Mouse (Mus musculus) neural tube, embryonic 11.5 days (tissue): ENCODE results near the gene Slc11a1. TPM values are rescaled to one million over a fixed set of nuclear protein-coding genes. Genes with fewer than 3 reads are reported as not detected.

Experiments
- ATAC-seq: fragments of 200-750 bp; cut with Nextera tagmentation; 2 replicates; pipeline ENCODE4 v1.8.0; 2017; ENCODE audit warnings: moderate number of reproducible peaks, mild to moderate bottlenecking, moderate TSS enrichment, moderate library complexity; ENCODE audit not compliant: insufficient read depth, low FRiP score, low TSS enrichment
- DNase-seq: peaks from one replicate; pipeline ENCODE4 v3.0.0-alpha.2; 2015; ENCODE audit warnings: low spot score
- H3K27ac ChIP-seq: fragments of 300-500 bp; sonication (generic); 2 replicates; pipeline ENCODE4 v1.5.1; 2014; ENCODE audit warnings: low read depth, mild to moderate bottlenecking, low read length
- H3K27me3 ChIP-seq: fragments of 300-500 bp; sonication (generic); 2 replicates; pipeline ENCODE4 v1.6.1; 2014; ENCODE audit warnings: mild to moderate bottlenecking, low read length, mixed read lengths; ENCODE audit not compliant: control insufficient read depth, insufficient read depth
- H3K36me3 ChIP-seq: fragments of 300-500 bp; sonication (generic); 2 replicates; pipeline ENCODE4 v1.6.1; 2014; ENCODE audit warnings: mild to moderate bottlenecking, low read length, moderate library complexity, mixed read lengths; ENCODE audit not compliant: control insufficient read depth, insufficient read depth
- H3K4me1 ChIP-seq: fragments of 300-500 bp; sonication (generic); 2 replicates; pipeline ENCODE4 v1.6.1; 2014; ENCODE audit warnings: low read length, mixed read lengths; ENCODE audit not compliant: control insufficient read depth, insufficient read depth
- H3K4me2 ChIP-seq: fragments of 300-500 bp; sonication (generic); 2 replicates; pipeline ENCODE4 v1.6.1; 2014; ENCODE audit warnings: low read depth, mild to moderate bottlenecking, moderate library complexity
- H3K4me3 ChIP-seq: fragments of 300-500 bp; sonication (generic); 2 replicates; pipeline ENCODE4 v1.5.1; 2014; ENCODE audit warnings: low read depth, low read length
- H3K9ac ChIP-seq: fragments of 300-500 bp; sonication (generic); 2 replicates; pipeline ENCODE4 v1.6.1; 2014; ENCODE audit warnings: mild to moderate bottlenecking, low read length
- H3K9me3 ChIP-seq: fragments of 300-500 bp; sonication (generic); 2 replicates; pipeline ENCODE4 v1.6.1; 2016; ENCODE audit warnings: low read length; ENCODE audit not compliant: control insufficient read depth
- WGBS: fragments of 180-500 bp; shearing (Covaris S2); extraction: QIAGEN DNeasy Blood & Tissue Kit; methylation state at CpG from one replicate; pipeline ENCODE4 v1.1.7; 2014; 5-methylcytosine and 5-hydroxymethylcytosine counted together
- polyA plus RNA-seq: library from polyadenylated mRNA; unstranded; fragments of >200 nt; fragmentation: Nextera tagmentation; extraction: Ambion mirVana; gene quantifications from 2 replicates; pipeline ENCODE4 v1.2.1, GENCODE M21; 2014

Gene Slc11a1
- polyA plus RNA-seq, 1 experiment from 2014 or later: 2.3 TPM

GRCm38 (mm10) chr1:74343161-74343560, 31.8 kb upstream of the Slc11a1 start:
- H3K9ac ChIP-seq: no peak overlapping the region
- no peak for DNase-seq
- no peaks in the 10 kb centered on the region for H3K36me3 ChIP-seq
- no peaks in the 10 kb centered on the region for H3K27me3 ChIP-seq
- 67% methylated on average over 5 of the region's 5 CpGs for WGBS
- H3K4me3 ChIP-seq: no peak overlapping the region
- no peak for ATAC-seq
- no peaks in the 10 kb centered on the region for H3K9me3 ChIP-seq
- H3K4me1 ChIP-seq: no peaks in the 10 kb centered on the region
- no peak overlapping the region for H3K27ac ChIP-seq
- no peak overlapping the region for H3K4me2 ChIP-seq

GRCm38 (mm10) chr1:74344163-74344916, 30.7 kb upstream of the Slc11a1 start:
- WGBS: 81% methylated on average over 11 of the region's 11 CpGs
- no peaks in the 10 kb centered on the region for H3K4me1 ChIP-seq
- H3K9ac ChIP-seq: no peak overlapping the region
- H3K27me3 ChIP-seq: no peaks in the 10 kb centered on the region
- no peak for ATAC-seq
- H3K36me3 ChIP-seq: no peaks in the 10 kb centered on the region; the same call in 1 of the 2 replicates
- H3K4me3 ChIP-seq: no peak overlapping the region
- DNase-seq: no peak
- no peak overlapping the region for H3K4me2 ChIP-seq
- H3K27ac ChIP-seq: no peak overlapping the region
- H3K9me3 ChIP-seq: no peaks in the 10 kb centered on the region

- 93% methylated on average over 13 of the region's 13 CpGs for WGBS
- H3K9ac ChIP-seq: no peak overlapping the region
- no peaks in the 10 kb centered on the region for H3K4me1 ChIP-seq
- H3K9me3 ChIP-seq: no peaks in the 10 kb centered on the region
- H3K4me3 ChIP-seq: no peak overlapping the region
- no peaks in the 10 kb centered on the region for H3K27me3 ChIP-seq
- ATAC-seq: no peak
- H3K36me3 ChIP-seq: no peaks in the 10 kb centered on the region; the same call in 1 of the 2 replicates
- no peak for DNase-seq
- H3K27ac ChIP-seq: no peak overlapping the region
- H3K4me2 ChIP-seq: no peak overlapping the region
These were observed 23.7 kb upstream of the Slc11a1 start for GRCm38 (mm10) chr1:74351185-74351769.

GRCm38 (mm10) chr1:74352532-74353096, 22.4 kb upstream of the Slc11a1 start:
- Histone ChIP-seq H3K27me3 (no peaks in the 10 kb centered on the region), H3K4me1 (no peaks in the 10 kb centered on the region), H3K36me3 (no peaks in the 10 kb centered on the region; the same call in 1 of the 2 replicates), H3K4me3 (no peak overlapping the region), H3K9me3 (no peaks in the 10 kb centered on the region), H3K9ac (no peak overlapping the region), H3K4me2 (no peak overlapping the region), H3K27ac (no peak overlapping the region)
- ATAC-seq: no peak
- WGBS: 79% methylated on average over 5 of the region's 5 CpGs
- DNase-seq: no peak

GRCm38 (mm10) chr1:74353453-74354229, 21.4 kb upstream of the Slc11a1 start:
- Histone ChIP-seq H3K27me3 (no peaks in the 10 kb centered on the region), H3K4me3 (no peak overlapping the region), H3K9me3 (no peaks in the 10 kb centered on the region), H3K27ac (no peak overlapping the region), H3K9ac (no peak overlapping the region), H3K4me2 (no peak overlapping the region), H3K36me3 (no peaks in the 10 kb centered on the region; the same call in 1 of the 2 replicates), H3K4me1 (no peaks in the 10 kb centered on the region)
- no peak for DNase-seq
- WGBS: 95% methylated on average over 9 of the region's 9 CpGs
- ATAC-seq: no peak

- Histone ChIP-seq H3K36me3 (no peaks in the 10 kb centered on the region), H3K4me2 (no peak overlapping the region), H3K9ac (no peak overlapping the region), H3K27ac (no peak overlapping the region), H3K9me3 (no peaks in the 10 kb centered on the region), H3K4me1 (no peaks in the 10 kb centered on the region), H3K27me3 (no peaks in the 10 kb centered on the region), H3K4me3 (no peak overlapping the region)
- ATAC-seq: no peak
- no peak for DNase-seq
These were observed 17.5 kb upstream of the Slc11a1 start for GRCm38 (mm10) chr1:74357531-74357930.

- Histone ChIP-seq H3K9me3 (no peaks in the 10 kb centered on the region), H3K4me2 (no peak overlapping the region), H3K36me3 (no peaks in the 10 kb centered on the region), H3K27ac (no peak overlapping the region), H3K27me3 (no peaks in the 10 kb centered on the region), H3K4me1 (no peaks in the 10 kb centered on the region), H3K9ac (no peak overlapping the region), H3K4me3 (no peak overlapping the region)
- no peak for DNase-seq
- 83% methylated on average over 5 of the region's 5 CpGs for WGBS
- ATAC-seq: no peak
These were observed 15.0 kb upstream of the Slc11a1 start for GRCm38 (mm10) chr1:74359952-74360517.

- ATAC-seq (peak; percentile 68), DNase-seq (peak; percentile 79)
- WGBS: 3% methylated on average over 2 of the region's 2 CpGs
- Histone ChIP-seq H3K27ac (no peak within 1 kb of the TSS), H3K27me3 (no peaks in the 10 kb centered on the region), H3K4me3 (no peak within 1 kb of the TSS), H3K9me3 (no peaks in the 10 kb centered on the region), H3K4me1 (no peaks in the 10 kb centered on the region), H3K4me2 (no peak within 1 kb of the TSS), H3K36me3 (no peaks in the 10 kb centered on the region), H3K9ac (no peak within 1 kb of the TSS)
These were observed 13.2 kb upstream of the Slc11a1 start, which contains the start of gene Catip for GRCm38 (mm10) chr1:74361812-74362211. Gene Catip (plus strand): TSS chr1:74362108.
